Mouse (Mus musculus) left cerebral cortex, adult 2 months (tissue): ENCODE data around the gene Chst10. TPM values are rescaled to one million over a fixed set of nuclear protein-coding genes. Genes with fewer than 3 reads are reported as not detected.

ENCODE experiments used
- DNase-seq, 2 experiments: peaks; one replicate each; pipeline ENCODE4 v3.0.0; 2021 to 2022; ENCODE audit warnings: low spot score in 2 of 2, mixed read lengths in 1 of 2; ENCODE audit errors: extremely low spot score in 1 of 2
- H3K27ac ChIP-seq: fragments of 200-600 bp; 2 replicates; pipeline ENCODE4 v1.8.1; 2022
- H3K4me3 ChIP-seq: fragments of 200-600 bp; 2 replicates; pipeline ENCODE4 v1.8.1; 2022
- CTCF ChIP-seq: fragments of 200-600 bp; IDR thresholded peaks from 2 replicates; pipeline ENCODE4 v1.8.1; 2022; ENCODE audit warnings: antibody characterized with exemption, mild to moderate bottlenecking, moderate library complexity
- intact Hi-C: fragments of 180-260 bp; cut with DNase I; formaldehyde crosslinking; loops from one replicate; pipeline ENCODE4 v1.15.1; 2025
- total RNA-seq, 2 experiments: library from RNA; stranded (reverse); gene quantifications; 2 replicates each; pipeline ENCODE4 v1.2.3; 2021

The Chst10 gene
- total RNA-seq, 2 experiments from 2014 or later: 65.1 to 66.4 TPM

- TF ChIP-seq CTCF: no peak
- no peak overlapping the region for H3K27ac ChIP-seq
- H3K4me3 ChIP-seq: no peak overlapping the region
- intact Hi-C loops: no loop called here
- no peak for DNase-seq
Observed at GRCm38 (mm10) chr1:38888803-38889202, 9.2 kb downstream of the Chst10 start.

- no peak for DNase-seq
- intact Hi-C loops: no loop called here
- H3K4me3 ChIP-seq: no peak overlapping the region
- H3K27ac ChIP-seq: no peak overlapping the region
- no peak for TF ChIP-seq CTCF
Observed at GRCm38 (mm10) chr1:38887011-38887410, 10.9 kb downstream of the Chst10 start.

- intact Hi-C loops: no loop called here
- DNase-seq: no peak
- Histone ChIP-seq H3K4me3 (no peak overlapping the region), H3K27ac (no peak overlapping the region)
- TF ChIP-seq CTCF: no peak
Observed at GRCm38 (mm10) chr1:38886602-38887001, 11.4 kb downstream of the Chst10 start.

GRCm38 (mm10) chr1:38885956-38886355 is 12.0 kb downstream of the Chst10 start:
- TF ChIP-seq CTCF: no peak
- H3K4me3 ChIP-seq: no peak overlapping the region
- intact Hi-C loops: no loop called here
- H3K27ac ChIP-seq: no peak overlapping the region
- no peak for DNase-seq

GRCm38 (mm10) chr1:38883766-38884165 is 14.2 kb downstream of the Chst10 start:
- intact Hi-C loops: no loop called here
- H3K27ac ChIP-seq: no peak overlapping the region
- no peak for DNase-seq
- no peak for TF ChIP-seq CTCF
- no peak overlapping the region for H3K4me3 ChIP-seq

- Histone ChIP-seq H3K4me3 (no peak overlapping the region), H3K27ac (no peak overlapping the region)
- TF ChIP-seq CTCF: no peak
- no peak for DNase-seq
- intact Hi-C loops: no loop called here
Observed at GRCm38 (mm10) chr1:38882746-38883145, 15.2 kb downstream of the Chst10 start.

GRCm38 (mm10) chr1:38881366-38881765 is 16.6 kb downstream of the Chst10 start:
- Histone ChIP-seq H3K27ac (no peak overlapping the region), H3K4me3 (no peak overlapping the region)
- TF ChIP-seq CTCF: no peak
- intact Hi-C loops: no loop called here
- no peak for DNase-seq

GRCm38 (mm10) chr1:38876671-38877382 is 21.1 kb downstream of the Chst10 start:
- TF ChIP-seq CTCF: no peak
- Histone ChIP-seq H3K27ac (no peak overlapping the region), H3K4me3 (no peak overlapping the region)
- DNase-seq: no peak
- intact Hi-C loops: no loop called here

GRCm38 (mm10) chr1:38873911-38874310 is 24.1 kb downstream of the Chst10 start:
- TF ChIP-seq CTCF: no peak
- no peak for DNase-seq
- no peak overlapping the region for H3K27ac ChIP-seq
- no peak overlapping the region for H3K4me3 ChIP-seq
- intact Hi-C loops: no loop called here

- DNase-seq: no peak
- Histone ChIP-seq H3K4me3 (no peak overlapping the region), H3K27ac (no peak overlapping the region)
- TF ChIP-seq CTCF: no peak
- intact Hi-C loops: no loop called here
Observed at GRCm38 (mm10) chr1:38871834-38872233, 26.1 kb downstream of the Chst10 start.

GRCm38 (mm10) chr1:38869398-38870195 is 28.4 kb downstream of the Chst10 start:
- Histone ChIP-seq H3K4me3 (no peak overlapping the region), H3K27ac (no peak overlapping the region)
- no peak for TF ChIP-seq CTCF
- intact Hi-C loops: no loop called here
- no peak for DNase-seq

GRCm38 (mm10) chr1:38866242-38866641 is 31.7 kb downstream of the Chst10 start:
- intact Hi-C loops: no loop called here
- TF ChIP-seq CTCF: no peak
- no peak overlapping the region for H3K27ac ChIP-seq
- no peak for DNase-seq
- no peak overlapping the region for H3K4me3 ChIP-seq
